In the genomic region with DNA sequence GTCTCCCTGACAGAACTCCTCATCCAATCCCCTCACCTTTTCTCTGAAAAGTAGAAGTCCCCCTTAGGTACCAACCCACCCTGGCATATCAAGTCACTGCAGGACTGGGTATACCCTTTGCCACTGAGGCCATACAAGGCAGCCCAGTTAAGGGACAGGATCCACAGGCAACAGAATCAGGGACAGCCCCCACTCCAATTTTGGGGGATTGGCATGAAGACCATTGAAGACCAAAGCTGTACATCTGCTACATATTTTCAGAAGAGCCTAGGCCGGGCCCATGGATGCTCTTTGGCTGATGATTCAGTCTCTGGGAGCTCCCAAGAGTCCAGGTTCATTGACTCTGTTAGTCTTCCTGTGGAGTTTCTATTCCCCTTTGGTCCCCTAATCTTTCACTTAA, we compare ENCODE assay signal across 28 mouse cellular contexts.
"Had no signal": no experiment of that assay in that cellular context is flagged by ENCODE, and none has a peak within 500 bp of the region (broad histone marks: within the 10 kb centered on the region; RNA-seq: fewer than 3 reads in every experiment).

No protein-coding gene starts in this region.

- H3K9me3 ChIP-seq: limb, embryonic 10.5 days; limb, embryonic 13.5 days; limb, embryonic 15.5 days; liver, embryonic 12.5 days; liver, embryonic 13.5 days; liver, embryonic 15.5 days; lung, embryonic 15.5 days; midbrain, embryonic 10.5 days; midbrain, embryonic 12.5 days; midbrain, embryonic 15.5 days; neural tube, embryonic 12.5 days had no signal

- H3K27ac ChIP-seq: limb, embryonic 10.5 days; limb, embryonic 12.5 days; limb, embryonic 13.5 days; limb, embryonic 15.5 days; liver, embryonic 12.5 days; liver, embryonic 13.5 days; liver, embryonic 14.5 days; liver, embryonic 15.5 days; lung, embryonic 15.5 days; macrophage; midbrain, embryonic 10.5 days; midbrain, embryonic 12.5 days; midbrain, embryonic 13.5 days; midbrain, embryonic 15.5 days; neural tube, embryonic 12.5 days had no signal

- H3K27me3 ChIP-seq: limb, embryonic 12.5 days; limb, embryonic 13.5 days; limb, embryonic 15.5 days; liver, embryonic 12.5 days; liver, embryonic 13.5 days; liver, embryonic 15.5 days; lung, embryonic 15.5 days; megakaryocyte, embryonic 14.5 days; midbrain, embryonic 12.5 days; midbrain, embryonic 13.5 days; midbrain, embryonic 15.5 days; neural tube, embryonic 12.5 days had no signal

- H3K36me3 ChIP-seq: limb, embryonic 10.5 days; limb, embryonic 12.5 days; limb, embryonic 13.5 days; limb, embryonic 15.5 days; liver, embryonic 12.5 days; liver, embryonic 13.5 days; liver, embryonic 15.5 days; lung, embryonic 15.5 days; midbrain, embryonic 10.5 days; midbrain, embryonic 12.5 days; midbrain, embryonic 13.5 days; midbrain, embryonic 15.5 days; neural tube, embryonic 12.5 days had no signal

- H3K4me3 ChIP-seq: limb, embryonic 10.5 days; limb, embryonic 12.5 days; limb, embryonic 13.5 days; limb, embryonic 15.5 days; liver, embryonic 12.5 days; liver, embryonic 13.5 days; liver, embryonic 15.5 days; lung, embryonic 15.5 days; megakaryocyte, embryonic 14.5 days; midbrain, embryonic 10.5 days; midbrain, embryonic 12.5 days; midbrain, embryonic 13.5 days; midbrain, embryonic 15.5 days; myocyte; neural tube, embryonic 12.5 days had no signal

- DNase-seq: left cerebral cortex, postnatal 4 days; liver; liver, embryonic 13.5 days; liver, postnatal 0 days; lung, adult 18-20 months; lung, adult 2 months; lung, embryonic 14.5 days; lung, postnatal 10 days; lung, postnatal 14 days; lung, postnatal 36 days; lung, postnatal 4 days; midbrain, embryonic 14.5 days had no signal

- H3K4me1 ChIP-seq: limb, embryonic 10.5 days; limb, embryonic 12.5 days; limb, embryonic 13.5 days; limb, embryonic 15.5 days; liver, embryonic 12.5 days; liver, embryonic 13.5 days; liver, embryonic 15.5 days; lung, embryonic 15.5 days; megakaryocyte, embryonic 14.5 days; midbrain, embryonic 10.5 days; midbrain, embryonic 12.5 days; midbrain, embryonic 13.5 days; midbrain, embryonic 15.5 days; neural tube, embryonic 12.5 days had no signal
